Mouse (Mus musculus) cerebellum, adult 8-10 months (tissue): Measurements from ENCODE around the gene Vps8.
A peak's percentile ranks its signal among the peaks of the same experiment; 100 is the strongest.

ENCODE experiments used
- DNase-seq: peaks from one replicate; pipeline ENCODE4 v3.0.0; 2022

Vps8 gene

GRCm38 (mm10) chr16:21676791-21677190 lies 253.9 kb downstream of the Vps8 start:
- no peak for DNase-seq

GRCm38 (mm10) chr16:21687406-21687805 lies 264.5 kb downstream of the Vps8 start:
- DNase-seq: no peak

- DNase-seq: no peak
Observed at GRCm38 (mm10) chr16:21689141-21689540, 266.2 kb downstream of the Vps8 start.

- DNase-seq: no peak
Observed at GRCm38 (mm10) chr16:21690216-21690755, 267.4 kb downstream of the Vps8 start.

- DNase-seq: peak; percentile 79
Observed at GRCm38 (mm10) chr16:21693981-21694462, 271.1 kb downstream of the Vps8 start.
